Mouse (Mus musculus): Measurements from ENCODE around the gene Coa3. TPM values are rescaled to one million over a fixed set of nuclear protein-coding genes. Genes with fewer than 3 reads are reported as not detected.

The Coa3 gene
- total RNA-seq, 2 experiments from 2014 or later = 102 to 103 TPM

- DNase-seq (ENCODE audit: low spot score in 2 of 2) = peak; percentile 81 to 88
Measured at GRCm38 (mm10) chr11:101253613-101254389, 25.1 kb downstream of the Coa3 start, which contains the start of gene Vps25. Vps25 (plus strand) TSS chr11:101253707.

- DNase-seq (ENCODE audit: low spot score in 2 of 2) = no peak
Measured at GRCm38 (mm10) chr11:101252941-101253340, 26.0 kb downstream of the Coa3 start.

DNA sequence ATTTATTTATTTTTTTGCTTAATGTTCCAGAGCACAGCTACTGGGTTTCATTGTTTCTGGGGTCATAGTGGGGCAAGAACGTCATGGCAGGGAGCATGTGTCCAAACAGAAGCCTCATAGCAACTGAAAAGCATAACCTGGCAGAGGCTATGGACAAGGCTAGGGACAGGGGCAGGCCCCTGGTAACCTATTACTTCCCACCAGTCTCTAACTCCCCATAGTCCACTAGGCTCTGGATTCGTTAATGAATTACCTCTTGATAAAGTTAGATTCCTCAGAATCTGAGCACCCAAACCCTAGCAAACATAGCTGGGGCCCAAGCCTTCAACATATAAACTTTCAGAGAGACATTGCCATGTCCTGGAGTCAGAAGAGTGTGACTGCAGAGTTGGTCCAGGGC, 27.9 kb downstream of the Coa3 start:
- DNase-seq (ENCODE audit: low spot score in 2 of 2) = no peak

- DNase-seq (ENCODE audit: low spot score in 2 of 2) = peak; percentile 51 to 88
Measured at GRCm38 (mm10) chr11:101248258-101248994, 30.5 kb downstream of the Coa3 start.

DNA sequence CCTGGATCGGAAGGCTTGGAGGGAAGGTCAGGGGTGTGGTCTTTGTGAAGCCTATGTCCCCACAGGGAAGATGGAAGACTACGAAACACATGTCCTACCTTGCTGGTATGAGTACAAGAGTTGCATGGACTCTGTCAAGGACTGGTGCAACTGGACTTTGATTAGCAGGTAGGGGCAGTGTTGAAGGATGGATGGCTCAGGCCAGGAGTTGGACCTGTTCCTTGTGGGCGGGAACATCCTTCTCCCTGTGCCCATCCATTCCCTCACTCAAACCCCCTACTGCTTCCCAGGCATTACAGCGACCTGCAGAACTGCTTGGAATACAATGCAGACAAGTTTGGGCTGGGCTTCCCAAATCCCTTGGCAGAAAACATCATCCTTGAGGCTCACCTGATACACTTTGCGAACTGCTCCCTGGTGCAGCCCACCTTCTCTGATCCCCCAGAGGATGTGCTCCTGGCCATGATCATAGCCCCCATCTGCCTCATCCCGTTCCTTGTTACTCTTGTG, 31.3 kb downstream of the Coa3 start:
- no peak for DNase-seq (ENCODE audit: low spot score in 2 of 2)

- DNase-seq (ENCODE audit: low spot score in 2 of 2) = no peak
Measured at GRCm38 (mm10) chr11:101246702-101247012, 32.3 kb downstream of the Coa3 start.

- peak in 1 of 2 experiments; percentile 54 for DNase-seq (ENCODE audit: low spot score in 2 of 2)
Measured at GRCm38 (mm10) chr11:101245855-101246701, 32.8 kb downstream of the Coa3 start, which contains the start of gene Ramp2. Ramp2 (plus strand) TSS chr11:101246028.

GRCm38 (mm10) chr11:101245071-101245470, 33.8 kb downstream of the Coa3 start:
- no peak for DNase-seq (ENCODE audit: low spot score in 2 of 2)

GRCm38 (mm10) chr11:101238071-101238647, 40.8 kb downstream of the Coa3 start:
- DNase-seq (ENCODE audit: low spot score in 2 of 2) = peak; percentile 39 to 74

- no peak for DNase-seq (ENCODE audit: low spot score in 2 of 2)
Measured at GRCm38 (mm10) chr11:101236782-101237181, 42.1 kb downstream of the Coa3 start.

DNA sequence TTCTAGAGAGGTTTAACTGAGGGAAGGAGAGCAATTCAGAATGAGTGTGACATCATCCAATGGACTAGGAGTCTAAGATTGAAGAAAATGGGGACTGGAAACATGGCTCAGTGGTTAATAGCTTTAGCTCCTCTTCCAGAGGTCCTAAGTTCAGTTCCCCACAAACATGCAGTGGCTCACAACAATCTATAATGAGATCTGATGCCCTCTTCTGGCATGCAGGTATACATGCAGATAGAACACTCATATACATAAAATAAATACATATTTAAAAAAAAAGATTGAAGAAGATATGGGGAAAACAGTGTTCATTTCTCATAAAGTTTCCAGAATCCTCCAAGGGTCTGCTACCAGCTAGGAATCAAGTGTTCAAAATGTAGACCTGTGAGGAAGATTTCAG, 43.5 kb downstream of the Coa3 start:
- DNase-seq (ENCODE audit: low spot score in 2 of 2) = no peak

DNA sequence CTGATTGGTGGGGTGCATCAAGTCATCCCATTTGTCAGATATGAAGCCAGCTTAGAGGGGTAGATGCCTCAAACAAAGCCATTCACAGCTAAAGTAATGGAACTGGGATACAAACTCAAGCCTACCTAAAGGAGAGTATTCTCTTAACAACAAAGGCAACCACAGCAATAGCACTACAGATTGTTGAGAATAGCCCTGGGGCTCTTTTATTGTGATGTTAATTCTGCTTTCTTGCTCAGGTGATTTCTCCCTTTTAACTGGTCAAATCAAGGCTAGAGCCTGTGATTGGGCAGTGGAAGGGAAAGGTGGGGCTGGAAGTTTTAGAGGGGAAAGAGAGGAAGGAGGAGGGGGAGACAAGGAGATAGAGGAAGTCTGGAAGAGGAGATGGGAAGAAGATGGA, 44.8 kb downstream of the Coa3 start:
- no peak for DNase-seq (ENCODE audit: low spot score in 2 of 2)

DNA sequence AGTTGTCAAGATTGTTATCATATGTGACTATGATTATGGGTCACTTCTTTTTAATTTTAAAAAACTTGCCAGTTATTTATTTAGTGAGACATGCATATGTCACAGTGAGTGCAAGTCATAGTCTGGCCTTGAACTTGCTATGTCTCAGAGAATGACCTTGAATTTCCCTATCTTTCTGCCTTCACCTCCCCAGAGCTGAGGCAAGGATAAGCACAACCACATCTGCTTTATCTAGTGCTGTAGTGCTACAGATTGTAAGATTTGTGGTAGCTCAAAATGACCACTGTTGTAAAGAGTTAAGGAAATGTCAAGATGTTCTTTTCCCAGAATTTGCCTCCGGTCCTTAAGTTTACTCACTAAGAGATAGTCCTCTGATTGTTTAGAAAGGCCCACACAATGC, 45.7 kb downstream of the Coa3 start:
- no peak for DNase-seq (ENCODE audit: low spot score in 2 of 2)

- no peak for DNase-seq (ENCODE audit: low spot score in 2 of 2)
Measured at GRCm38 (mm10) chr11:101232010-101232839, 46.7 kb downstream of the Coa3 start.

DNA sequence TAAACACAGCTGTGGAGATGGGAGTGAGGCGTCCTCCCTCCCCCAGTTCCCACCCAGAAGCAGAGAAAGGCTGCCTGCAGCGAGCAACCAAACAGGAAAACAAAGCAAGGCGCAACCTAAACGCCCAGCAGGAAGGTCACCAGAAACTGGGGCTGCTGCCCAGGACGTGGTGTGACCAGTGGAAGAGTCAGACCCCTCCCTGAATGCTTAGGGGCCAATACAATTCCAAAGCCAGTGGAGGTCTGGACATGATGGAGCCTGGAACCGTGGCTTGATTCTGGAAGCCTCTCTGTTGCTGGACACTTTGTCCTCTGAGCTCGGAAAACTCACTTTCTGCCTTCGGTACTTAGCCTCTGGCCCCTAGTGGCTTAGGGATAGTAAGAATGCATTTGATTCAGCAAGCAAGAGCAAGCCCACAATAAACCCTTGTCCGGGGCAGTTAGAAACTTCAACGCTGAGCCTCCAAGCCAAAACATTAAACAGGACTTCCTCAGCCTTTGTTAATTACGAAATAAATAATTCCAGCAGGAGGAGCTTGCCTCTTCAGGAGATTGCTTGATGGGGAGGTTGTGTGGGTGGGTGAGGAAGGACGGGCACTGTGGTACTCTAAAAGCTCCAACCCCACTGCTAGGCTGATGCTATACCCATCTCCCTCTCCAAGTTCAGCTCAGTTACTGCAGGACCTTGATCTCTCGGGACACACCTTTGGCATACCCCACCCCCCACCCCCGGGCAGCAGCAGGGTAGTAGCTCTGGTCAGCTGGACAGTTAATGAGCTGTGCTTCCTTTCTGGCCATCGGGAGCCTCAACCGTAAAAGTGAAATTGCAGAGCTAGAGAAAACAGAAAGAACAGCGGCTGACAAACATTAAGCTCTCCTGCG, 47.7 kb downstream of the Coa3 start:
- DNase-seq (ENCODE audit: low spot score in 2 of 2) = peak; percentile 9 to 44

GRCm38 (mm10) chr11:101230526-101230925, 48.4 kb downstream of the Coa3 start:
- no peak for DNase-seq (ENCODE audit: low spot score in 2 of 2)

GRCm38 (mm10) chr11:101230061-101230511, 48.8 kb downstream of the Coa3 start:
- DNase-seq (ENCODE audit: low spot score in 2 of 2) = peak; percentile 30 to 56

GRCm38 (mm10) chr11:101229361-101229900, 49.5 kb downstream of the Coa3 start:
- no peak for DNase-seq (ENCODE audit: low spot score in 2 of 2)

Data from layer of hippocampus, adult 18-20 months (tissue).